Mouse (Mus musculus): ENCODE data around the gene Lmntd1.

Gene Lmntd1

GRCm38 (mm10) chr6:145614219-145614618, at the start of gene Lmntd1:
Gene Lmntd1, minus strand, starts transcription at chr6:145614319.
- no peak for DNase-seq (ENCODE audit: low spot score in 2 of 2)

GRCm38 (mm10) chr6:145660943-145661342, 46.8 kb upstream of the Lmntd1 start:
- DNase-seq (ENCODE audit: low spot score in 2 of 2) = no peak

DNA sequence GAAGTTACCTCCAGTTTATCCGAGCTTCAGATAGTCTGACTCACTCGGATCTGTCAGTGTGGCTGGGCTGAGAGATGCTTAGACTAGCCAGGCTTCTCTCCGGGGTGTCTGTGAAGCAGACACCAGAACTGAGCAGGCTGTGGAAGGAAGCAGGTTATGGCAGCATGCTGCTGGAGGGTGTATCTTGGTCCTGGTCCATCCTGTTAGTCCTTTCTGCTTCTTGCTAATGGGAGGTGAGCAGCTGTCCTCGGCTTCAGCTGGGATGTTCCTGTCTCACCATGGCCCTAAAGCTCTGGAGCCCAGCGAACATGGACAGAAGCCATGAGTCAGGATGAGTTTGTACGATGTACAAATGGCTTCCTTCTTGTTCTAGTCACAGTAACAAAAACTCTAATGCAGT, 45.0 kb upstream of the Lmntd1 start:
- no peak for DNase-seq (ENCODE audit: low spot score in 2 of 2)

- no peak for DNase-seq (ENCODE audit: low spot score in 2 of 2)
Observed at GRCm38 (mm10) chr6:145656740-145657591, 42.8 kb upstream of the Lmntd1 start.

GRCm38 (mm10) chr6:145655678-145656077, 41.6 kb upstream of the Lmntd1 start:
- no peak for DNase-seq (ENCODE audit: low spot score in 2 of 2)

DNA sequence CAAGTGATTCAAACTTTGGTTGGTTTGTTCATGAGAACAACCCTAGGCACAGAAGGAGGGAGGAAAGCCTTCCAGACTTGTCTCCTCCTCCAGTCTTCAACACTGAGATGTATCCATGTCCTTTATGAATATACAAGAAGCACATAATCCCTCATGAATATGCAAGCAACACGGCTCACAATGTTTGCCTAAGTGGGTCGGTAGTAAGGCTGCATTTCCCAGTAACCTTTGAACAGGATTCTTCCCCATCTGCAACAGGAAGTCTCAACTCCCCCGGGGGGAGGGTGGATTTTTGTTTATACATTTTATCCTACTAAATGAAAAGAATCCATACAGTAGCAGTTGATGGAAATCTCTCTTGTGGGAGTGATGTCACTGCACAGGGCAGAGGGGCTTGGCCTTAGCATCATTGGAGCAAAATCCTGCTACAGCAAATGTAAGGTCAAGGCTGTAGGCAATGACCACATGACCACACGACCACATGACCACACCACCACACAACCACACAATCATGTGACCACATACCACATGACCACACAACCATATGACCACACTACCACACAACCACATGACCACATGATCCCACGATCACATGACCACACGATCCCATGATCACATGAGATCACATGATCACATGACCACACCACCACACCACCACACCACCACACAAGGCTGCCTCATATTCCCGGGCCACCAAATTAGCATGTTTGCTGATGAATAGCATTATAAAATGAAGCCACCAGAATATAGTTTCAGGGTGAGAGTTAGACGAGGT, 40.1 kb upstream of the Lmntd1 start:
- DNase-seq (ENCODE audit: low spot score in 2 of 2) = no peak

GRCm38 (mm10) chr6:145653626-145654025, 39.5 kb upstream of the Lmntd1 start:
- DNase-seq (ENCODE audit: low spot score in 2 of 2) = no peak

DNA sequence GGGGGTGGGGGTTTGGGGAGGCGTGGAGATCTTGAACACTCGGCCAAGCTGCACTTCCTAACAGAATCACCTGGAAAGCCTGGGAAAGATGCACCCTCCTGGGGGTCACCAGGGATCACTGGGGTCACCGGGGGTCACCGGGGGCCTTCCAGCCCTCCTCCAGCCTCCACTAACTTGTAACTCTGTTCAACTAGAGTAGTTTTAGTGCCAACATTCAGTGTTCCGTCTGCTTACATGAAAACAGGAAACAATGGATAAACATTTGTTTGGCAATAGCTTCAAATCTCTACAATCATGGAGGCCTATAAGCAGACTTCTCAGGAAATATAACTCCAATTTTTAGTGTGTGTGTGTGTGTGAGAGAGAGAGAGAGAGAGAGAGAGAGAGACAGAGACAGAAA, 38.9 kb upstream of the Lmntd1 start:
- DNase-seq (ENCODE audit: low spot score in 2 of 2) = no peak

DNA sequence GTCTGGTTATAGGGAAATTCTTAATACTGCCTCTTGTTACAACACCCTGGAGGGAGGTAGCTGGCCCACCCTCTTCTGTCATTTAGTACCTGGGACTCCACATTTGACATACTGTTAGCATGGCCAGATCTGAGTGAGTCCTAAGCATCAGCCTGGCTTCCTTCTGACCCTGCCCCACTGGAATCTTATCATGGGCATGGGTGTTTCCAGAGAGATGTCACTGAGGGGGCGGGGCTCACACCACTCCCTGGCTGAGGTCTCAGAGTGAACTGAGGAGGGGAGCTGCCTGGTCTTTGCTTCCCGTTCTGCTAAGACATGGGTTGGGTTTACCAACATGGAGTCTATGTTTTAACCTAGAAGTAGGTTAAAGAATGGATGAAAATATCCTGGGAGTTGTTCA, 37.9 kb upstream of the Lmntd1 start:
- no peak for DNase-seq (ENCODE audit: low spot score in 2 of 2)

DNA sequence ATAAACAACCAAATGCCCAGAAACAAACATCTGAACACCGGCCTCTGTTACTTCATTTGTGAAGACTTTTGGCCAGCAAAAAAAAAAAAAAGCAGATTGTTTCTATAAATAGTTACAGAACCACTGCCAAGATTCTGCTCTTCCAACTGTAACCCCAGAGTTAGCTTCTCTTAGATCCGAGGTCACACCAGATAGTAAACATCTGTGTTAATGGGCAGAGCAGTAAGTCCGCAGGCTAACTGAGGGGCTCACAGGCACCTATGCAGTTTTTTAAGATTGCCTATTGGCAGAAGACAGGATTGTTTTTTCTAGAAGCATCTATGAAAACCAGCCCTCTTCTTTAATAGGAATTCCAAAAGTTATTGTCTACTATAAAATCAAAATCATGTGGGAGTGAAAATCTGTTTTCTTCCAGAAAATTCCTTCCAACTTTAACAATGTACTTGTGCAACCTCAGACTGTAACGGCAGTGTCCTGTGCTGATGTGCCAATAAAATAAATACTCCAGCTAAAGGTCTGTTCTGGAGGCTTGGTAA, 26.9 kb upstream of the Lmntd1 start:
- no peak for DNase-seq (ENCODE audit: low spot score in 2 of 2)

GRCm38 (mm10) chr6:145638248-145638647, 24.1 kb upstream of the Lmntd1 start:
- no peak for DNase-seq (ENCODE audit: low spot score in 2 of 2)

GRCm38 (mm10) chr6:145636682-145637081, 22.6 kb upstream of the Lmntd1 start:
- no peak for DNase-seq (ENCODE audit: low spot score in 2 of 2)

GRCm38 (mm10) chr6:145634454-145634853, 20.3 kb upstream of the Lmntd1 start:
- no peak for DNase-seq (ENCODE audit: low spot score in 2 of 2)

DNA sequence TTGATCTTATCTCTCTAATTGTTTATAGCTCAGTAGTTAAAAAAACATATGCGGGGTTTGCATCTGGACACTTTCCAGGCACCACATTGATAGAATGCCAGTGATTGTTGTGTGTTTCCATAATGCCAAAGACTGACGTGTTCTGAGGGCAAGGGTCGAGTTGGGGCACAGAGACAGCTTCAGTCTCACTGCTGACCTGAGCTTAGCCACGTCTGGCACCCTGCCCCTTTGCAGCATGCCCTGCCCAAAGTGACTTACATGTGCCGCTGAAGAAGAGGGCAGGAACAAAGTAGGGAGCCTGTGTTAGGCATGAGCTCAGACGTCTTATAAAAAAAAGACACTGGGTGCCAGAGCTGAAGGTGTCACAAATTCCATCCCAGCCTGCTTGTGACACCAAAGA, 16.1 kb upstream of the Lmntd1 start:
- DNase-seq (ENCODE audit: low spot score in 2 of 2) = no peak

DNA sequence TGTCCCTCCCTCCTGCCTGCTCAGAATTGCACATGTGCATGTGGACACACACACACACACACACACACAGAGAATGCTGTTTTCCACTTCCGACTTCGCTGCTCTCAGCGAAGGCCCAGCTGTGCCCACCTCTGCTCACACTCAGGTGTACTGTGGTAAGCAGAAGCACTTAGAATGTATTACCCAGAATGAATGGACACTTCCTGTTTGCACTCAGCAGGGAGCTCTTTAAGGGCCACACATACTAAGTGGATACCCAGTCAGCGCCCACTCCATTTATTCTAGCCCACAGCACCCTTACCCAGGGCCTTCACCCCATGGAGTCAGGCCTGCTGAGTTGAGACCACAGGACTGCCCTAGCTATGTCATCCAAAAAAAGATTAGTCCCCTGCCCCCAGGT, 9.0 kb upstream of the Lmntd1 start:
- no peak for DNase-seq (ENCODE audit: low spot score in 2 of 2)

- DNase-seq (ENCODE audit: low spot score in 2 of 2) = no peak
Observed at GRCm38 (mm10) chr6:145616402-145617229, 2.5 kb upstream of the Lmntd1 start.

- no peak for DNase-seq (ENCODE audit: low spot score in 2 of 2)
Observed at GRCm38 (mm10) chr6:145615666-145616210, 1.6 kb upstream of the Lmntd1 start, which contains the start of gene Tuba3b. Gene Tuba3b, plus strand, starts transcription at chr6:145615757.

GRCm38 (mm10) chr6:145612611-145613010, 1.5 kb downstream of the Lmntd1 start:
- DNase-seq (ENCODE audit: low spot score in 2 of 2) = no peak

- DNase-seq (ENCODE audit: low spot score in 2 of 2) = no peak
Observed at GRCm38 (mm10) chr6:145610901-145611300, 3.2 kb downstream of the Lmntd1 start.

DNA sequence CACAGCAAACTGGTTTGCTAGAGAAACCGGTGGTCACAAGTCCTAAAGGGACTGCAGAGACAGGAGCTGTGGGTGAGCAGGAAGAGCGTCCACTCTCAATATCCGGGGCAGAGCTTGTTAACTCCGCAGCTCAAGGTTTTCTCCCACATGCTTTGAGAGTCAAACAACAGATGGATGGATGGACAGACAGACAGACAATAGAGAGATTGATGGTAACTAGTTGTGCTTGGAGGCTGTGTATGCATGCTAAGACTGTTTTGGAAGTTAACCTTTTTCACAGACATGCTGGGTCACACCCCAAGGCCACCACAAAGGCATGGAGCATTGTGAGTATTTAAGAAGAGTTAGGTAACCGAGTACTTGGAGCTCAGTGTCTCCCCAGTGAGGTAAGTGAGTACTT, 5.4 kb downstream of the Lmntd1 start:
- DNase-seq (ENCODE audit: low spot score in 2 of 2) = no peak

- DNase-seq (ENCODE audit: low spot score in 2 of 2) = no peak
Observed at GRCm38 (mm10) chr6:145607746-145608145, 6.4 kb downstream of the Lmntd1 start.
